Mouse (Mus musculus): ENCODE results near the gene 0610040J01Rik.

DNA sequence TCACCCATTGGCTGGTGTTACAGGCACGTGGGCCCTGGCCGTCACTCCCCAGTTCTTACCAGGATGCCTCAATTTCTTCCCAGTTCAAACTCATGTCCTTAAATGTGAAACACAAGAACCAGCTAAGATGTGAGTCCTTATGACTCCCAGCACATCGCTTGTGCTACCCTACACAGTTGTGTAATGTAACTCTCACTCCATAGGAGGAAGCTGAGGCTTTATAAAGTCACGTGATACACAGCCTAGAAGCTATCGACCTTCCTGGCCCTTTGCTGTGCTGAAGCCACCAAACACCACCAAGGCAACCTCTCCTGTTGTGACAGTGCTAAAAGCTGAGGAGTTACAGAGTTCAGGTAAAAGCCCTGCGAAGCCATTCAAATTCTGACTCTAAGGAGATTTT, 123.4 kb downstream of the 0610040J01Rik start:
- no peak for TF ChIP-seq POLR2A (IDR thresholded peaks at IDR 0.05; ENCODE audit: insufficient read depth, low read depth, low read length)
- no peak for TF ChIP-seq CTCF (IDR thresholded peaks at IDR 0.05)
- no peak for TF ChIP-seq EP300 (IDR thresholded peaks at IDR 0.05; ENCODE audit: insufficient read depth, low read depth, low read length)

Data from heart, adult 2 months (tissue).